In genomic region chr1:92956571-92957335, GRCm38 (mm10) we compare ENCODE assay signal across 8 mouse cellular contexts. TPM values are rescaled to one million over a fixed set of nuclear protein-coding genes. Genes with fewer than 3 reads are reported as not detected.
DNase-seq lines count a peak whose midpoint lies in the region; ATAC-seq lines count a peak whose summit lies in the region.
"Not testable (repeated sequence)": the region's sequence is repeated elsewhere in the genome, so short reads cannot be mapped to it uniquely, and the experiment has no call there.

No protein-coding gene starts in this region.

- not testable (repeated sequence) for H3K36me3 ChIP-seq in intestine, embryonic 15.5 days

- peak overlapping the region; percentile 41 for H3K4me2 ChIP-seq in intestine, embryonic 15.5 days (replicated peaks)

- not testable (repeated sequence) for H3K27me3 ChIP-seq in intestine, embryonic 15.5 days (replicated peaks)

- not testable (repeated sequence) for H3K27ac ChIP-seq in intestine, embryonic 15.5 days

- not testable (repeated sequence) for H3K9ac ChIP-seq in intestine, embryonic 15.5 days

- ATAC-seq in intestine, embryonic 15.5 days = peak; percentile 54

- not testable (repeated sequence) for H3K4me1 ChIP-seq in intestine, embryonic 15.5 days (replicated peaks)

- 0 out of 2 replicates have a peak overlapping the region, but pooled peaks have one; percentile 16 for H3K4me3 ChIP-seq in intestine, embryonic 15.5 days (replicated peaks)

- not testable (repeated sequence) for H3K9me3 ChIP-seq in intestine, embryonic 15.5 days

- DNase-seq in ZHBTc4 (ENCODE audit: low read depth, low spot score) = peak; percentile 42
- peak; percentile 11 for DNase-seq in embryo, embryonic 10.5 days (ENCODE audit: low spot score)
- DNase-seq in heart, adult 11 months = peak; percentile 95
- DNase-seq in left cerebral cortex, adult 18-20 months (ENCODE audit: low spot score in 2 of 2) = peak; percentile 66 to 74
- DNase-seq in lung, postnatal 10 days = peak; percentile 79
- peak; percentile 51 for DNase-seq in retina, postnatal 1 day
- DNase-seq in thymus, postnatal 4 days = peak; percentile 79

- WGBS in intestine, embryonic 15.5 days = 4% methylated on average over 11 of the region's 11 CpGs

RNA-seq across cellular contexts. Expression of gene Gpr35, which starts 6.1 kb away (rescaled TPM):
- polyA plus RNA-seq in intestine, embryonic 15.5 days (2015; fragmentation: Nextera tagmentation; extraction: Ambion mirVana) = 8.9 and 9.1 TPM in 2 replicates
- under 1 TPM in 1 of 2 experiments, not detected in 1; 0.33 TPM for total RNA-seq in left cerebral cortex, adult 18-20 months (2021)

RNA-seq across cellular contexts. Expression of gene Capn10, which starts 22.6 kb away (rescaled TPM):
- polyA plus RNA-seq in intestine, embryonic 15.5 days (2015; fragmentation: Nextera tagmentation; extraction: Ambion mirVana) = 28.2 and 34.4 TPM in 2 replicates
- 10 to 100 TPM; 40.1 to 40.7 TPM for total RNA-seq in left cerebral cortex, adult 18-20 months (2021)

RNA-seq across cellular contexts. Expression of gene Rnpepl1, which starts 46.2 kb away (rescaled TPM):
- 40.6 and 56.1 TPM in 2 replicates for polyA plus RNA-seq in intestine, embryonic 15.5 days (2015; fragmentation: Nextera tagmentation; extraction: Ambion mirVana)
- total RNA-seq in left cerebral cortex, adult 18-20 months (2021) = 10 to 100 TPM; 30.2 to 34.4 TPM

RNA-seq across cellular contexts. Expression of gene Aqp12, which starts 49.4 kb away (rescaled TPM):
- 3.0 and 11.2 TPM in 2 replicates for polyA plus RNA-seq in intestine, embryonic 15.5 days (2015; fragmentation: Nextera tagmentation; extraction: Ambion mirVana)
- total RNA-seq in left cerebral cortex, adult 18-20 months (2021) = not detected

RNA-seq across cellular contexts. Expression of gene Dusp28, which starts 50.0 kb away (rescaled TPM):
- 14.1 and 14.7 TPM in 2 replicates for polyA plus RNA-seq in intestine, embryonic 15.5 days (2015; fragmentation: Nextera tagmentation; extraction: Ambion mirVana)
- 10 to 100 TPM; 18.2 to 19.2 TPM for total RNA-seq in left cerebral cortex, adult 18-20 months (2021)

Comparison
In these comparisons a context has a peak if more than half of its experiments do, and no peak if none do; other contexts are left out.
1. DNase-seq: peak in every context shown above with its lines; median percentile 95 in heart, adult 11 months; 79 in lung, postnatal 10 days; 79 in thymus, postnatal 4 days; 70 in left cerebral cortex, adult 18-20 months; 51 in retina, postnatal 1 day; 42 in ZHBTc4; 11 in embryo, embryonic 10.5 days.